Mouse (Mus musculus) right cerebral cortex, postnatal 14 days (tissue): ENCODE measurements around the gene Shcbp1l.

Experiments
- DNase-seq: peaks from one replicate; pipeline ENCODE4 v3.0.0; 2022

Shcbp1l gene

GRCm38 (mm10) chr1:153489132-153489531 lies 64.2 kb downstream of the Shcbp1l start:
- DNase-seq, result peak; percentile 34

- no peak for DNase-seq
These were observed 64.6 kb downstream of the Shcbp1l start for GRCm38 (mm10) chr1:153489540-153489939.

GRCm38 (mm10) chr1:153489963-153490362 lies 65.0 kb downstream of the Shcbp1l start:
- DNase-seq, result no peak

GRCm38 (mm10) chr1:153491345-153491744 lies 66.4 kb downstream of the Shcbp1l start:
- DNase-seq, result no peak

- DNase-seq, result no peak
These were observed 66.9 kb downstream of the Shcbp1l start for GRCm38 (mm10) chr1:153491822-153492221.

GRCm38 (mm10) chr1:153493338-153493737 lies 68.4 kb downstream of the Shcbp1l start:
- no peak for DNase-seq

- no peak for DNase-seq
These were observed 69.0 kb downstream of the Shcbp1l start for GRCm38 (mm10) chr1:153493931-153494330.

GRCm38 (mm10) chr1:153496030-153496429 lies 71.1 kb downstream of the Shcbp1l start:
- no peak for DNase-seq

- DNase-seq, result no peak
These were observed 75.1 kb downstream of the Shcbp1l start for GRCm38 (mm10) chr1:153500030-153500429.

- DNase-seq, result no peak
These were observed 76.8 kb downstream of the Shcbp1l start for GRCm38 (mm10) chr1:153501644-153502321.
